Mouse (Mus musculus) small intestine, adult 2 months (tissue): ENCODE data around the gene Kif2a. TPM values are rescaled to one million over a fixed set of nuclear protein-coding genes. Genes with fewer than 3 reads are reported as not detected.
A peak's percentile ranks its signal among the peaks of the same experiment; 100 is the strongest.

ENCODE experiments used
- H3K27ac ChIP-seq: fragments of 200-500 bp; 2 replicates; pipeline ENCODE4 v1.5.1; 2012; ENCODE audit warnings: low read depth, low read length, control low read depth, inconsistent platforms; ENCODE audit not compliant: insufficient read depth
- H3K27me3 ChIP-seq: fragments of 200-500 bp; 2 replicates; pipeline ENCODE4 v1.6.1; 2012; ENCODE audit warnings: mild to moderate bottlenecking, moderate library complexity, low read length, inconsistent platforms; ENCODE audit not compliant: control insufficient read depth, insufficient read depth
- H3K36me3 ChIP-seq: fragments of 200-500 bp; 2 replicates; pipeline ENCODE4 v1.6.1; 2012; ENCODE audit warnings: mild to moderate bottlenecking, low read length, control low read depth, inconsistent platforms; ENCODE audit not compliant: control insufficient read depth, insufficient read depth
- H3K4me1 ChIP-seq: fragments of 200-500 bp; 2 replicates; pipeline ENCODE4 v1.6.1; 2012; ENCODE audit warnings: low read length, inconsistent platforms, mixed read lengths; ENCODE audit not compliant: control insufficient read depth, insufficient read depth, insufficient read length
- H3K4me3 ChIP-seq: fragments of 200-500 bp; 2 replicates; pipeline ENCODE4 v1.5.1; 2012; ENCODE audit warnings: low read depth, mild to moderate bottlenecking, control low read depth, inconsistent platforms, low read length, moderate library complexity
- CTCF ChIP-seq: fragments of 200-500 bp; IDR thresholded peaks from 2 replicates; pipeline ENCODE4 v1.5.1; 2012; ENCODE audit warnings: low read depth, mild to moderate bottlenecking, control low read depth, inconsistent platforms, low read length, moderate library complexity, mixed read lengths; ENCODE audit not compliant: insufficient replicate concordance, insufficient read length; ENCODE audit errors: extremely low read depth
- POLR2A ChIP-seq: fragments of 200-500 bp; IDR thresholded peaks from 2 replicates; pipeline ENCODE4 v1.6.1; 2012; ENCODE audit warnings: low read depth, mild to moderate bottlenecking, control low read depth, inconsistent platforms, low read length, moderate library complexity
- WGBS: fragments of 180-500 bp; shearing (Covaris S2); methylation state at CpG from one replicate; pipeline ENCODE4 v1.1.7; 2018; 5-methylcytosine and 5-hydroxymethylcytosine counted together
- polyA plus RNA-seq: library from polyadenylated mRNA; depleted of rRNA; stranded (reverse); fragments of >200 nt; gene quantifications from 2 replicates; pipeline ENCODE4 v1.2.3, GENCODE M21; 2012

Kif2a gene
- polyA plus RNA-seq, 1 experiment, result 0.95 TPM

DNA sequence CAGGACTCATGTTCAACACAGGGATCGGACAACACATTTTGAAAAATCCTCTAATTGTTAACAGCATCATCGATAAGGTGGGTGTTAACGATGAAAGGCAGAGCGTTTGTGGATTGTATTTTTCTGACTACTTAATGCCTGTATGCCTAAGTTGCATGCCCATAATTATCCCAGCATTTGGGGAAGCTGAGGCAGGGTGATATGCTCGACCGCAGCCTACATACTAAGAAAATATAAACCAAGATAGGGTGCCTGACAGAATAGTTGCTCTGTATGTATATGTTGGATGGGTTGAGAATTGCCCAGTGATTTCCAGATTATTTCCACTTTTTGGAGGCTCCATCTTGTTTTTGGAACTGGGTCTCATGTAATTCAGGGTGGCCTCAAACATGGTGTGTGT lies 74.3 kb downstream of the Kif2a start:
- peaks cover 5% of the 10 kb centered on the region; the same call in 1 of the 2 replicates for H3K4me1 ChIP-seq
- no peak overlapping the region for H3K27ac ChIP-seq
- H3K27me3 ChIP-seq, result no peaks in the 10 kb centered on the region
- peak overlapping the region; percentile 71 for H3K4me3 ChIP-seq
- TF ChIP-seq CTCF (no peak), POLR2A (no peak)
- 2% methylated on average over 6 of the region's 6 CpGs for WGBS
- H3K36me3 ChIP-seq, result peaks cover 11% of the 10 kb centered on the region; the same call in 1 of the 2 replicates

GRCm38 (mm10) chr13:106946594-106947540 lies 75.1 kb downstream of the Kif2a start, which contains the start of gene Dimt1:
Dimt1 (plus strand) TSS chr13:106947127.
- peak within 1 kb of the TSS; percentile 74 for H3K27ac ChIP-seq
- peaks cover 5% of the 10 kb centered on the region; the same call in 1 of the 2 replicates for H3K4me1 ChIP-seq
- TF ChIP-seq POLR2A, result no peak
- no peak; the same call in 1 of the 2 replicates for TF ChIP-seq CTCF
- peak within 1 kb of the TSS; percentile 71 for H3K4me3 ChIP-seq
- H3K36me3 ChIP-seq, result peaks cover 5% of the 10 kb centered on the region; the same call in 1 of the 2 replicates
- H3K27me3 ChIP-seq, result no peaks in the 10 kb centered on the region
- under 1% methylated on average over 68 of the region's 68 CpGs for WGBS

- H3K27ac ChIP-seq, result no peak overlapping the region
- WGBS, result 77% methylated on average over 9 of the region's 9 CpGs
- no peak overlapping the region for H3K4me3 ChIP-seq
- no peak for TF ChIP-seq POLR2A
- no peak for TF ChIP-seq CTCF
- no peaks in the 10 kb centered on the region; the same call in 1 of the 2 replicates for H3K36me3 ChIP-seq
- H3K27me3 ChIP-seq, result no peaks in the 10 kb centered on the region
- H3K4me1 ChIP-seq, result peaks cover 5% of the 10 kb centered on the region; the same call in 1 of the 2 replicates
These were observed 76.4 kb downstream of the Kif2a start for GRCm38 (mm10) chr13:106945518-106945917.

DNA sequence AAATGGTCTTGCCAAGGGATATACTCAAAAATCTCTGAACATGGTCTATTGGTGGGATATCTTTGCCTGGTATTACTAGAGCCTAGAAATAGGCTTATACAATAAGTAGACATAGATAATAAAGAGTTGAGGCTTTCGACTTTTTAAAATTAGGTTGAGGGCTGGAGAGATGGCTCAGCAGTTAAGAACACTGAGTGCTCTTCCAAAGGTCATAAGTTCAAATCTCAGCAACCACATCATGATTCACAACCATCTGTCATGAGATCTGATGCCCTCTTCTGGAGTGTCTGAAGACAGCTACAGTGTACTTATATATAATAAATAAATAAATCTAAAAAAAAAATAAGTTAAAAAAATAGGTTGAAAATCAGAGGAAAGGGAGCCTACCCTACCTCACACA lies 79.2 kb downstream of the Kif2a start:
- H3K4me1 ChIP-seq, result peaks cover 2% of the 10 kb centered on the region; the same call in 1 of the 2 replicates

GRCm38 (mm10) chr13:106941211-106941976 lies 80.5 kb downstream of the Kif2a start:
- 38% methylated on average over 7 of the region's 7 CpGs for WGBS
- Histone ChIP-seq H3K4me1 (no peaks in the 10 kb centered on the region), H3K36me3 (no peaks in the 10 kb centered on the region), H3K27ac (no peak overlapping the region), H3K4me3 (no peak overlapping the region), H3K27me3 (no peaks in the 10 kb centered on the region)
- TF ChIP-seq CTCF, result no peak
- TF ChIP-seq POLR2A, result no peak

More for the DNA sequence above, 79.2 kb downstream of the Kif2a start:
- no peak for TF ChIP-seq CTCF
- TF ChIP-seq POLR2A, result no peak
- 86% methylated on average over 1 of the region's 1 CpGs for WGBS
- H3K4me3 ChIP-seq, result no peak overlapping the region
- H3K27ac ChIP-seq, result no peak overlapping the region
- H3K27me3 ChIP-seq, result no peaks in the 10 kb centered on the region
- no peaks in the 10 kb centered on the region for H3K36me3 ChIP-seq

DNA sequence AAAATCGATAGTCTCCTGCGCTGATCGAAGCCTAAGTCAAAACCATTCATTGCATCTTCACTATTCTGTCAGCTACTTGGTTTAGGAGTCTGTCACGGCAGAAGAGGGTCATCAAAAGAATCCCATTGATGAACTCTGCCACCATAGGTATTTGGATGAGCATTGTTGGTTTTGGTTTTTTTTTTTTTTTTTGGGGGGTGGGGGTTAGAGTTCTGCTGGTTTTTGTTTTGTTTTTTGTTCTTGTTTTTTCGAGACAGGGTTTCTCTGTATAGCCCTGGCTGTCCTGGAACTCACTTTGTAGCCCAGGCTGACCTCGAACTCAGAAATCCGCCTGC lies 84.8 kb downstream of the Kif2a start:
- Histone ChIP-seq H3K4me1 (peaks cover 3% of the 10 kb centered on the region; the same call in 1 of the 2 replicates), H3K27ac (no peak overlapping the region), H3K4me3 (peak overlapping the region; percentile 87), H3K36me3 (no peaks in the 10 kb centered on the region), H3K27me3 (no peaks in the 10 kb centered on the region)
- TF ChIP-seq POLR2A (no peak), CTCF (no peak)
- 22% methylated on average over 7 of the region's 7 CpGs for WGBS
